Mouse (Mus musculus) gastrocnemius, adult 18-20 months (tissue): Measurements from ENCODE around the gene P2rx2. TPM values are rescaled to one million over a fixed set of nuclear protein-coding genes. Genes with fewer than 3 reads are reported as not detected.
A peak's percentile ranks its signal among the peaks of the same experiment; 100 is the strongest.

Experiments
- DNase-seq: peaks from one replicate; pipeline ENCODE4 v3.0.0; 2021; ENCODE audit warnings: low spot score
- long read RNA-seq, 2 experiments: library from polyadenylated mRNA; stranded (forward); transcript quantifications; one replicate each; pipeline ENCODE4 v2.0.0; 2021
- total RNA-seq, 2 experiments: library from RNA; stranded (reverse); gene quantifications; 2 replicates each; pipeline ENCODE4 v1.2.3; 2021

The P2rx2 gene
- total RNA-seq: not detected
- long read RNA-seq, experiment 1: 0 reads
- long read RNA-seq, experiment 2: 0 reads

DNA sequence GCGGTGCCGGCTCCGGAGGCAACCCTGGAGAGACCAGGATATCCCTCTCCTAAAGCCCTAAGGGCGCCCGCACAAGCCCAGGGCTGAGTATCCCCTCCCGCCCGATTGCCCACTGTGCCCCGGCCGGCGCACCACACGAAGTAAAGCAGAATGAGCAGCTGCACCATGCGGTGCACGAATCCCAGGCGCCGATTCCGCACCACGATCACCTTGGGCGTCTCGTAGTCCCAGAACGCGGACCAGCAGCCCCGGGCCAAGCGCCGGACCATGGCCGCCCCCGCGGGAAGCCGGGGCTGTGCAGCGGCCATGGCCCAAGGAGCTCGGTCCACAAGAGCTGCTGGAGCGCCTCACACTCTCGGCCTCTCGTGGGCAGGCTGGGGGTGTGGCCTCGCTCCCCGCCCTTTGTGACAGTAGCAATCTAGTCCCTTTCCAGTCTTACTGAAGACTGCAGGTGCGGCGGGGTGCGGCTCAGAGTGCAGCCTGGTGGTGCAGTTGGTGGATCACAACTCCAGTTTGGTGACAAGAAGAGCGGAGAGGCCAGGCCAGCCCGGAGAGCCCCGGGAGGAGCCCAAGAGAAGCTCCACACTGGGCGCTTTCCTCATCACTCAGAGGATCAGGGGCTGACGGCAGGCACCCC, at the start of gene P2rx2:
Gene P2rx2, minus strand, starts transcription at position 565 of the 637 bp plus-strand sequence.
- DNase-seq: peak; percentile 4

DNA sequence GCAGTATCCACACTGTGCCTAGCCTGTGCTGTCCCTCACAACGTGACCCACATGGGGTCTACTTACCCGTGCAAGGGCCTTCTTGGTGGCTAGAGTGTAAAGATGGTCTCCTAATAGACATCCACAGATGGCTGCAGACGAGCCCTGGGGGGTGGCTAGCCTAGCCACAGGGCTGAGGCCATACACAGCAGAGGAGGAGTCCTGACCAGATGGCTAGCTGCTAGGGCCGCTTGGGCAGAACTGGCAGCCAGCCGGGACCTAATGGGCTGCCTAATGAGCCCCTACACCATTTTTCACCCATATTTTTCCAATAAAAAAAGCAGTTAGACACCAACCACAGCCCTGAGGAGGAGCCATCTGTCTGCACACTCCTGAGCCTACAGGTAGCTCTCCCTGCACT, 49.7 kb upstream of the P2rx2 start:
- DNase-seq: no peak

DNA sequence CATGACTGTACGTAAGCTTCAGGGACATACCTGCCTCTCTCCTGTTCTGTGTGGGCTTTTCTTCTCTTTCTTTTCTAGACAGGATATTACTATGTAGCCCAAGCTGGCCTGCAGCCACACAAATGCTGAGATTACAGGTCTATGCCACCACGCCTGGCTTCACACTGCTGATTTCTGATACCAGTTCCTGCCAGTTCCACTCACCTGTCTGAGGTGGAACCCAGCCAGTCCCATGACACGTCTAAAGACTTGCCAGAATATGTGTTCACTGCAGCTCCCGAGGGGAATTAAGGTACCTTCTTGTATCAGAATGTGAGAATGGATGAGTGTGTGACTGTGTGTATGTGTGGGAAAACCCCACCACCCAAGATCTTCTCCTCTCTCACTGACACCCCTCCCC, 47.6 kb upstream of the P2rx2 start:
- no peak for DNase-seq

DNA sequence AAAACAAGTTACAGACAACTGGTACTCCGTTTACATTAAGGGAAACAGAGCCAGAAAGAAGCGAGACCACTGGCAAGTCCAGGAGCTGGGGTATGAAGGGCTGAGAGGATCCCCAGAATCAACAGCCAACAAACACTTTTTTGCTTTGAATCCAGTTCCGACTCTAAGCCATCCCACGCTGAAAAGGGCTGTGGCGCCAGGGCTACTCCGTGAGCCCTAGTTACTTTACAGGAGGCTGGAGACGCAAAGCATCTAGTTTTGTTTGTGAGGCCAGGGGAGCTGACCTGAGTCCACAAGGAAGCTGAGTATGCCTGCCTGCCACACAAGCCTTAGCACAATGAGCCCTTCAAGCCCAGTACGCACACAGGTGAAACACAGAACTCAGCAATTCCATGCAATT, 44.3 kb upstream of the P2rx2 start:
- DNase-seq: no peak

DNA sequence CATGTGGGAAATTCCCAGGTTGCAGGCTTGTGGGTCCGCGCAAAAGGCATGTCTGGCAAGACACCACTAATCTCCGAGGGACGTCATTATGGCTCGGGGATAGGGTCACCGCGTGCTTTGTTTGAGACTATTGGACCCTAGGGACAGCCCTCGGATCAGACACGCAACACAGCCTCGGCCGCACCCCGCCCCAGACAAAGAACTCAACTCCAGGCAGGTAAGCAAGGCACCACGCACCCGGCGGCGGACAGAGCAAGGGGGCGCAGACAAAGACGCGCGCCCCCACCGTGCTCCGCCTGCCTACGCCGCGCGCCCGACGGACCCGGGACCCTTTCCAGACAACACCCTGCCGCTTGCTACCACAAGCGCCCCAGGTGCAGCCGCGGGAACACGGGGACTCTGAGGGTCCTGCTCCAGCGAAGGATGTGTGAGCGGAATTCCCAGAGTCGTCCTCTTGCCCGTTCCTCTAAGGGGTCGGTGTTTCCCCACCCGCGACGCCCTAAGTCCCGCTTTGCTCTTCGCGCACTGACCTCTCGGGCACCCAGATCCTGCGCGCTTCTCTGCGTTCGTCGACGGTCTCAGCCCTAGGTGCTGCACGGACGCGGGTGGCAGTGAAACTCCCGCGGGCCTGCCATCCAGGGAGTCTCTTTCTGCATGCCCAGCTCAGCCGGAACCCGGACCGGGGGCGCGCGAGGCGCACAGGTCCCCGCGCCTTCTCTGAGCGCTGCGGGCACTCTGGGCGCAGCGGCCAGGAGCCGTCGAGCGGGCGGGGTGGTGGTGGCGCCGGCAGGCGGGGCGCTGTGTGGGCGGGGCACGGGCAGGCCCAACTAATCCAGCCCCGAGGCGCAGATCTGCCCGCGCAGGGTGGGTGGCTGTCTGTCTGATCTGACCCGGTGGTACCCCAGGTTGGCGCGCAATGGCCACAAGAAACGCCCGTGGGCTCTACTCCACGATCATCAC, 43.6 kb upstream of the P2rx2 start:
- DNase-seq: peak; percentile 58

DNA sequence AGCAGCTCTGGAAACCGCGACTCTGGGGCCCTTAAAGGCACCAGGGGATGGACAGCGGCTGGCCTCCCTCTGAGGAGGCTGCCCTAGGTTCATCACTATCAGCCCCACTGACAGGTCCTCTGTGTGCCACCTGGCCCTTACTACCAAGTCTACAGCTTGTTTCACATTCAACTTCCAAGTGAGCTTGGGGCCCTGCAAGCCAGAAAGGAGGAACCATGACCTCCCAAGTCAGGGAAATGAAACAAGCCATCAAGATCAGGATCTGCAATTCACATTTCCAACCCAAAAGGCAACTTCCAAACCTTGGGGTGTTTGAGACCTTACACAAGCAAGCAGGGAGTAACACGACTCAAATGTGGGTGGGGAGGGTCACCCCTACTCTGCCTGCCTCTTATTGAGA, 42.3 kb upstream of the P2rx2 start:
- DNase-seq: no peak

DNA sequence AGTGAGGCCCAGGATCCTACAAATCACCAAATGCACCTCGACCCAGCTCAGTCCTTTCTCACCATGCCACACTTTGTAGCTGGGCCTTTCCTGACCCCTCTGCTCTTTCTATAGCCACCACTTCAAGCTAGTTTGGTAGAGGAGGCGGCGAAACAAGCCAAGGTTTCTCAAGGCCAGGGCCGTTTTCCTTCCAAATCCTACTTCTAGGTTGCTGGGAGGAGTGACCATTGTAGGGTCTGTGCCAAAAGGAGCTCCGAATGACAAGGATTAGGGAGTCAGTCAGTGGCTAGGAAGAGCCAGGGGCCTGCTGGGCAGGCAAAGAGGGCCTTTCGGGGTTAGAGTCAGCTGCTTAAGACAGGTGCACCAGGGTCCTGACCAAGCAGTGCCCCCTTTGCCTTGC, 41.5 kb upstream of the P2rx2 start:
- DNase-seq: no peak

DNA sequence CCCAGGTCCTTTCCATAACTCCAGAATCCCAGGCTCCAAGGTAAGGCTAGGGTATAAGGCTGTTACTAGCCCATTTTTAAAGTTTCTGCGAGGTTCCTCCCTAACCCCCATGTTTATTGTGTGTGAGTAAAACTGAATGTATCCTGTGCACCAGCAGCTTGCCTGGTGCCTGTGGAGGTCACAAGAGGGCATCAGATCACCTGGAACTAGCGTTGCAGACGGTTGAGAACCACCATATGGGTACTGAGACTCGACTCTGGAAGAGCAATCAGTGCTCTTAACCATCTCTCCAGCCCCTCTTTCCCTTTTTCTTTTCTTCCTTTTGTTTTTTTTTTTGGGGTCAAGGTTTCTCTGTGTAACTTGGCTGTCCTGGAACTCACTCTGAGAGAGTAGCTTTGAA, 36.8 kb upstream of the P2rx2 start:
- no peak for DNase-seq

DNA sequence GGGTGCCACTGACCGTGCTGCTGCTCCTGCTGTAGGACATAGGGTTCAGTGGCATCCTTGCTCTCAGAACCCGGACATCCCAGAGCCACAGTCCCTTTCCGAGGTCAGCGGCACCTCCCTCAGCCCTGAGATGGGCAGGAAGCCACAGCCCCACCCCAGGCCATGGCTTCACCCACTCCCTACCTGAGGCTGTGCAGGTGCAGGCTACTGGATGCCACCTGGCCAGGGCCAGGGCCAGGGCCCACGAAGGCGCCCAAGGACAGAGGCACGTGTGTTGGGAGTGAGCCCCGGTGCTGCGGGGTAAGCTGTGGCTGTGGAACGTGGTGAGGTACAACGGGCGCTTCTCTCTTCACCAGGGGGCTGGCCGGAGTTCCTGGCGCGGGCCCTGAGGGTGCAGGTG, 36.1 kb upstream of the P2rx2 start:
- DNase-seq: no peak

DNA sequence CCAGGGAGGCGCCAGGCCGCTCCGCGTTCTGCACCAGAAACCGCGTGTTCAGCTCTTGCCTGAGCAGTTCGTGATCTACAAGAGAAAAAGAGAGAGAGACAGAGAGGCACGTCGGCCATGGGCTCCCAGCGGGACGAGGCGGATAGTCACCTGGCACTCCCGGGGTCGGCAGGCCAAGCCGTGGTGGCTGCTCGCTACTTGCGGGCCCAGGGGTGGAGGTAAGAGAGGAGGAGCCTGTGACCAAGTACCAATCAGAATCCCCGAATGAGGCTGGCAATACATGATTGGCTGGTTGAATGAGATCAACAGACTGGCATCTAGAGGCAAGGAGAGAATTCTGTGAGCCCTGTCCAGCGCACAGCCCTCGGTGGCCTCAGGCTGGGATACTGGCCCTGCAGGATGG, 35.2 kb upstream of the P2rx2 start:
- no peak for DNase-seq

DNA sequence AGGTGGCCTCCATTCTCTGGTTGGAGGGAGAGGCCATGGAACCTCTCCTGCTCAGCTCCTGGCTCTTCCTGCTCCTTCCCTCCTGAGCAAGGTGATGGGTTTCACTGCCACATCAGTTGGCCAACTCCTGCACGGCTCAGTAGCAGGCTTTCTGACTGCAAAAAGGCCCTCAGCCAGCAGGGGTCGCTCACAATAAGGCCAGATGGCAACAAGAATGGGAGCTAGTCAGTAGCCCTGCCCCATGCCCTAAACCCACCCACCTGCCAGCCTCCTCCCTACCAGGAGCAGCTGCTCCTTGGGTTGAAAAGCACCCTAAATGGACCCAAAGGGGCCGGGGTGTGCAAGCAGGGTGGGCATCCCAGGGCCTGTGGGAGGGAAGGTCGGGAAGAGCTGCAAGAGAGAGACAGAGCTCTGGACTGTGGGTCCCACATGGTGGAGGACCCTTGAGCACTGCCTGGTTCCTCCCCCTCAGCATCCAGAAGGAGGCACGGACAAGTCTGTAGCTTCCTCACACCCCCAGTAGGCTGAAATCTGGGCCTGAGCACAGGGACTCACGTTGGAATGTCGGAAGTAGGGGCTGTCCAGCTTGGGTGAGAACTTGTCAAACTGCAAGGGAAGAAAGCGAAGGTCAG, 33.9 kb upstream of the P2rx2 start:
- DNase-seq: peak; percentile 73

DNA sequence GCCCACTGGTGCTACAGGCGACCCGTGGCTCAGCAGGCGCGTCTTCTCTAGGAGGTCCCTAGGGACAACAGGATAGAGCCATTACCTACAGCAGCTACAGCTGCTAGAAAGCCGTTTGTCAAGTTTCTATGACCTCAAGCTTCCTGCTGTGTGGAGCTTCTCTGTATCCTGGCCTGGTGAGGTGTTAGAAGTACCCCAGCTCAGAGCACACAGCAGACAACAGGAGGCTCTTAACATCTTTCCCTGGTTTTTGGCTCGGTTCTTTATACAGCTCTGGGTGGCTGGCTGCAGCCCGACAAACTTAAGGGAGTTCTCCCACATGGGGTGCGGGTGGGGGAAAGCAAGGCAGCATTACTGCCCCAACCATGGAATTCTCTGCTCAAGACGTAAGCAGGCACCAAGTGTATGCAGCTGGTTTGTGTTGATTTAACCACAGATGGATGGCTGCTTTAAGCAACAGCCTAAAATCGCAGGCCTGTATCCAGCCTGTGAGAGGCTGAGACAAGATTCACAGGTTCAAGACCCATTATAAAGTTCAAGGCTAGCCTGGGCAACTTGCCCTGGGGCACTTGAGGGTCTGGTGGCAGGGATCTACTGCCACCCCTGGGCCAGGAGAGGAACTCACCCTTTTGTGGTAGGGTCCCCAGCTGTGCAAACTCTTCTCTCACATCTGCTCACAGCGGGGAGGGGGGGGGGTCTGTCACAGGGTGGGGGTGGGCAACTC, 21.0 kb upstream of the P2rx2 start:
- no peak for DNase-seq

DNA sequence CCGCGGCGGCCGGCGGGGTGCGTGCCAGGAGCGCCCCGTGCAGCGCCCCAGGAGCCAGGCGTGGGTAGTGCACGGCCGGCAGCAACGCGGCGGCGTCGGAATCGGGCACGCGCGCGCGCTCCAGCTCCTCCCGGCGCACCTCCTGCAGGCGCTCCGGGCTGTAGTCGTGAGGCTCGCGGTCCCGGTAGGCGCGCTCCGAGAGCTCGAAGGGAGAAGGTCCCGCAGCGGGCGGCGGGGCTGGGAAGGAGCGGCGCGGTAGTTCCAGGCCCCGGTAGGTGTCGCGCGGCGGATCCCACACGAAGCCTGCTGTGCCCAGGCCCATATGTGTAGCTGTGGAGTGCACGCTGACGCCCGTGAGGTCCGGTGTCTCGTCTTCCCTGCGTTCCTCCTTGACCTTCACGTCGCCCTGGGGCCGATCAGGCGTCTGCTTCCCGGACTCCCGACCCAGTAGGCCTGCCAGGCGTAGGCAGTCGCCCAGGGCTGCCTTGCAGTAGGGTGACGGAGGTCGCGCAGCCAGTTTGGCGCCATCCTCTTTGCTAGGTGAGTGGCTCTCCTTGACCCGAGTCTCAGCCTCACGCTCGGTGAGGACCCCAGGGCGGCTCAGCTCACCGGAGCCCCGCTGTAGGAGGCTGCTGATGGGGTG, 20.3 kb upstream of the P2rx2 start:
- DNase-seq: peak; percentile 75

DNA sequence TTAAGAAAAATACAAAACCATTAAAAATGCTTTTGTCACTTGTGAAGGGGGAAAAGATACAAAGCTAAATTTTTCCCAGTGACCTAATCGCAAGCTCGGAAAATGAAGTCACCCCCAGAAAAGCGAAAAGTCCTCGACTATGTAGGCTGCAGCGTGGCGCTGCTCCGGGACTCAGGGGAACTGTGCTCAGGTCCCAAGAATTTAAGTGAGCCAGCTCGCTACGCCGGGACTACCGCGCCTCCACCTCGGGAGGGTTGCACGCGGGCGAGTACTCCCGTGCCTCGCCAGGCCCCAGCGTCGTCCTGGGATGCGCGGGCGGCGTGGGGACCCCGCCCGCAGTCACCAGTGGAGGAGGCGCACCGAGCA, 19.8 kb upstream of the P2rx2 start:
- no peak for DNase-seq

DNA sequence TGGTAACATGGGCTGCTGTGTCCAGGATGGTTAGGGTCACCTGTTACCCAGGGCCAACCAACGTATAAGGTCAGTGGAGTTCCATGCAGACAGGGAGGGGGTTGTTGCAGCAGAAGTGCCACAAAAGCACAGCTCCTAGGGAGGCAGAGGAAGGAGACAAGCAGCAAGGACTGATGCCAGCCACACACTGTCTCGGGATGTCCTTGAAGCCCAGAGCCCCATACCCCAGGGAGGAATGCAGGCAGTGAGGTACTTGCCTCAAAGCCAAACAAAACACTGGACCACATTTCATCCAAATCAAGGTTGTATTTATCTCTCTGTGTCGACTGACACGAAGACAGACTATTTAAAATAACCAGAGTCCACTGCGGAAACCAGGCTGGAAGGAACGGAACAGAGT, 18.5 kb upstream of the P2rx2 start:
- DNase-seq: no peak

DNA sequence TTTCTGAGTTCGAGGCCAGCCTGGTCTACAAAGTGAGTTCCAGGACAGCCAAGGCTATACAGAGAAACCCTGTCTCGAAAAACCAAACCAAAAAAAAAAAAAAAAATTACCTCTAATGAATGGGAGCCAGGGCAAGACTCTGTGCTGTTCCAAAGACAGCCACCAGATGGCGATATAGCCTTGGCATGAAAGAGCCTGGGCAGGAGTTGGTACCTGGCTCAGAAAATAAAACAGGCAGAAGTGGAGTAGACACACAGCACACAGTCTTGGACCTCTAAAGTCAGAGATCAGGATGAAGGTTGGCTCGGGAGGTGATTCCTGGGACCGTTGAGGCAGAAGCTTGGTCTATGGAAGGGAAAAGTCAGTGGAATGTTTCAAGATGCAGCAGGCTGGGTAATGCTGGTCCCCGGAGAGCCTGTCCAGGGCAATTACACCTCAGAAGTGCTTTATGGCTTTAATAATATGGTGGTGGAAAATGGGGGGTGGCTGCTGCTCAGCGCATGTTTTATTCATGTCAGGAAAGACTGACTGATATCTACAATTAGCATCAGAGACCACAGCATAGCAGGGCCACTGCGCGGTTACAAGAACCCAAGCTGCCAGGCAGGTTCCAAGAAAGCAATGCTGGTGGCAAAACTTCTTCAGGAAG, 14.6 kb upstream of the P2rx2 start:
- peak; percentile 74 for DNase-seq

DNA sequence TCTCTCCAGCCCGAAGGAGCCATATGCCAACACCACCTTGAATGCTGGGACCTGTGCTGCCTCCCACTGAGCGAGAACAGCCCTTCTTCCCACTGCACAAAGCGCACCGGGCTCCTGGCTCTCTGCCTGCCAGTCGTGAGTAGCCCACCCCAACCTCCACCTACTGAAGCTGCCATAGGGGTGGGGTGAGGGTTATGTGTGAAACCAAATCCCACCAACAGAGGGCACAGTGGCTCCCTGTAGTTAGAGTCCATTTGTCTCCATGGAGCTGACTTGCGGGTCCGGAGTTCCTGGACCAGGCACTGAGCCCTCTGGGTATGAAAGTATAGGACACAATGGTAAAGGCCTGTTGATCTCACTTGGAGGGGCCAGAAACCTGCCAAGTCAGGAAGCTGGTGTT, 11.7 kb upstream of the P2rx2 start:
- DNase-seq: no peak

DNA sequence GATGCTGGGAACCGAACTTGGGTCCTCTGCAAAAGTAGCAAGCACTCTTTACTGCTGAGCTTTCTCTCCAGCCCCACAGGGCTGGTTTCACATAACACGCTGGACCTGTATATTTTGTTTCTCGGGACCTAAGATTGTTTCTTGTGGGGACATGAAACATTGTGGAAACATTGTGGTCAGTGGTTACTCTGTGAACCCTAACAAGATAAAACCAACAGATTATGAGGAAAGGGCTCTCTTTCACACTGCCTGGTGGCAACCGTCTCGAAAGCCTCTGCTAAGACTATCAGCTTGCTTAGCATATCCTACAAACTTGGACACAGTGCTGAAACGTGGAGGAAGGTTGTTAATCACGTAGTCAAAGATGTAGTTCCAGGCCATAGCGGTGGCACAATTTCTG, 4.0 kb upstream of the P2rx2 start:
- DNase-seq: no peak

DNA sequence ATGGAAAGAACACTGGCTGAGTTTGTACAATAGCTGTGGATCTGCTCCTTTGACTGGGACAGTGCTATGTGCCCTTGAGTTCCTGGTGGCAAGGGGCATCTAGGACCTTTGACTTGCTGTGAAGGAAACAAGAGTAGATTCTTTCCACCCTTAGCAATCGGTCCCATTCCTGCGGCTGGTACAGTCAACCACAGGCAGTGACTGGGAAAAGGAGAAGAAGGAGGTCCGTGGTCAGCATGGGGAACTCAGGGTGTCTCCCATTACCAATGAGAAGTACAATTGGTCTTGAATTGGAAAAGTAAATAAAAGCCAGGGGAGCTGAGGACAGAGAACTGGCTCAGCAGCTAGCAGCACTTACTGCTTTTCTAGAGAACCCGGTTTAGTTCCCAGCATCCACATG, 2.5 kb upstream of the P2rx2 start:
- DNase-seq: no peak

DNA sequence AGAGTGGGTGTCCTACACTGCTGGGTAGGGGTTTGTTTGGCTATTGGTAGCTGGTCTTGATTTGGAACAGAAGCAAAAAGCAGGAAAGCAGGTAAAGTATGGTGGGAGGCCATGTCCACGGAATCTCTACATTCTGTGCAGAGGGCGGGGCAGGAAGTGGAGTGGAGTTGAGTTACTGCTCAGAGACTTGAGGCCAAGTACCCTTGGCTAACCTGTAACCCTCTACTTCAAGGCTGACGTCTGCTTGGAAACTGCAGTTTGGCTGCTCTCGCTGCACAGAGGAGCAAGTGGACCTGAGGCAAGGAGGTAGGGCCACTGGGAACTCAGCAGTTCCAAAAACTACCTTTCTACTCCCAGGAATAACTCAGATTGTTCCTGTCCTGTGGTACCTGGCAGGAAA, 1.5 kb upstream of the P2rx2 start, which contains the start of gene Lrcol1:
Gene Lrcol1, plus strand, starts transcription at position 207 of the 400 bp plus-strand sequence.
- DNase-seq: no peak

DNA sequence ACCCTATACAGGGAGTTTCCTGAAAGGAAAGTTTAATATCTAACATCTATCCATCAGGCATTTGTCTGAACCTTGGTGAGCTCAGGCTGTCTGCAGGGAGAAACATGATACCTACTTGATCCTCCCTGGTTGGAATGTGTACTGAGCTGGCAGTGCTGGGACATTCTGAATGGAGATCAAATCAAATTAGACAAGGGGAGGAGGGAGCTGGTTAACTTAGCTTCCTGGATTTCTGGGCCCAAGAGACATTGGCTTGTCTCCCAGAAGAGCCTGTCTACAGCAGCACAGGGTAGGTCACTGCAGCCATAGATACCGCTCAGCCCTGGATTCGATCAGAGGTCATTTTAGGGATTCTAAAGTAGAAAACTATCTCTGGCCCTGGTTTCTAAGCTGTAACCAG, 4.2 kb downstream of the P2rx2 start:
- DNase-seq: peak; percentile 14
